Mouse (Mus musculus) cortical plate, adult 2 months (tissue): ENCODE measurements at regions not wholly inside any gene's neighbourhood (a gene's known extent, or its start where the extent isn't known, plus 50 kb on each side); places are given as distances from the start of the nearest gene placed in this dataset.
"Not testable (repeated sequence)": the region's sequence is repeated elsewhere in the genome, so short reads cannot be mapped to it uniquely, and the experiment has no call there.

Experiments used
- H3K27ac ChIP-seq: fragments of 200-500 bp; 2 replicates; pipeline ENCODE4 v1.5.1; 2012; ENCODE audit warnings: low read length, control low read depth, inconsistent platforms; ENCODE audit not compliant: insufficient read depth
- H3K4me1 ChIP-seq: fragments of 200-500 bp; 2 replicates; pipeline ENCODE4 v1.6.1; 2011; ENCODE audit warnings: low read length; ENCODE audit not compliant: control insufficient read depth, insufficient read depth
- H3K4me3 ChIP-seq: fragments of 200-500 bp; 2 replicates; pipeline ENCODE4 v1.5.1; 2011; ENCODE audit warnings: mild to moderate bottlenecking, low read length, control low read depth; ENCODE audit not compliant: insufficient read depth
- CTCF ChIP-seq: fragments of 200-500 bp; IDR thresholded peaks from 2 replicates; pipeline ENCODE4 v1.5.1; 2011; ENCODE audit warnings: mild to moderate bottlenecking, control low read depth, low read length; ENCODE audit not compliant: insufficient read depth; ENCODE audit errors: extremely low read depth
- POLR2A ChIP-seq: fragments of 200-500 bp; IDR thresholded peaks from 2 replicates; pipeline ENCODE4 v1.6.1; 2011; ENCODE audit warnings: mild to moderate bottlenecking, low read length, control low read depth; ENCODE audit not compliant: insufficient read depth; ENCODE audit errors: extremely low read depth

DNA sequence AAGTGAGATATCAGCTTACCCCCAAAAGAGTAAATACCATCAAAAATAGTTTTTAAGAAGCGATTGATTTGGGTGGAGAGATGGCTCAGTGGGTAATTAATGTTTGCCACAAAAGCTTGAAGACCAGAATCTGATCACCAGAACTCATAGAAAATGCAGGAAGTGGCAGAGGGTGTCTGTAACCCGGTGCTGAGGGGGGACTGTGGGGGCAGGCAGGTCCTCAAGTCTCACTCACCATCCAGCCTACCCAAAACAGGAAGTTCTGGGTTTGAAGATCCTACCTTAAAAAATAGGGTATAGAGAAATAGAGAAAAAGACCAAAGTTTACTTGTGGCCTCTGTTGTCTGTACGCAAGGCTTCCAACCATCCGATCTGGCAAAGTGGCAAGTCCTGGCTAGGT, 190.3 kb upstream of the Plcz1 start:
- H3K4me3 ChIP-seq: no peak overlapping the region
- no peak overlapping the region for H3K27ac ChIP-seq
- no peaks in the 10 kb centered on the region for H3K4me1 ChIP-seq
- TF ChIP-seq CTCF: no peak

- Histone ChIP-seq H3K27ac (no peak overlapping the region), H3K4me3 (no peak overlapping the region), H3K4me1 (no peaks in the 10 kb centered on the region)
- no peak for TF ChIP-seq POLR2A
- TF ChIP-seq CTCF: no peak
Observed at GRCm38 (mm10) chr6:140229295-140229694, 188.0 kb upstream of the Plcz1 start.

DNA sequence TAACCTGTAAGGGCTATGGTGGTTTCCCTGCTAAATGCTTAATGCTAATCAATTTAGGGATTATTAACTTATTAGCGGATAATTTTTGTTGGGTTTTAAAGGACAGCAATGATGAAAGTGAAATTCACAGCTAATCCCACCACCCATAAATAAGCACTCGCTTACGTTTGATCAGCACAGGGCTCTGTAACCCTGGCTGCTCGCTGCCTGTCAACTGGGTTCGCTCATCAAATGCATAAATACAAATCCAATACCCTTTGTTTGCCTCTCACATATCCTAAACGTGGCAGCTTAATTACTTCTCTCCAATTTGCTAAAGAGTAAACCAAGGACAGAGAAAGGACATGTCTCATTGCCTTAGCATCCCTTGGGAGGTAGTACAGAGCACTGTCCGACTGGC, 187.5 kb upstream of the Plcz1 start:
- TF ChIP-seq POLR2A (no peak), CTCF (no peak)
- H3K27ac ChIP-seq: no peak overlapping the region
- no peak overlapping the region for H3K4me3 ChIP-seq

GRCm38 (mm10) chr6:140222534-140223324, 181.5 kb upstream of the Plcz1 start:
- Histone ChIP-seq H3K4me3 (no peak overlapping the region), H3K27ac (no peak overlapping the region; the same call in 1 of the 2 replicates), H3K4me1 (peaks cover 2% of the 10 kb centered on the region)
- TF ChIP-seq POLR2A (no peak), CTCF (no peak)

More for the DNA sequence above, 187.5 kb upstream of the Plcz1 start:
- H3K4me1 ChIP-seq: no peaks in the 10 kb centered on the region

- peaks cover 2% of the 10 kb centered on the region for H3K4me1 ChIP-seq
- H3K27ac ChIP-seq: no peak overlapping the region
- H3K4me3 ChIP-seq: no peak overlapping the region
- TF ChIP-seq POLR2A (no peak), CTCF (no peak)
Observed at GRCm38 (mm10) chr6:140221653-140222272, 180.5 kb upstream of the Plcz1 start.

DNA sequence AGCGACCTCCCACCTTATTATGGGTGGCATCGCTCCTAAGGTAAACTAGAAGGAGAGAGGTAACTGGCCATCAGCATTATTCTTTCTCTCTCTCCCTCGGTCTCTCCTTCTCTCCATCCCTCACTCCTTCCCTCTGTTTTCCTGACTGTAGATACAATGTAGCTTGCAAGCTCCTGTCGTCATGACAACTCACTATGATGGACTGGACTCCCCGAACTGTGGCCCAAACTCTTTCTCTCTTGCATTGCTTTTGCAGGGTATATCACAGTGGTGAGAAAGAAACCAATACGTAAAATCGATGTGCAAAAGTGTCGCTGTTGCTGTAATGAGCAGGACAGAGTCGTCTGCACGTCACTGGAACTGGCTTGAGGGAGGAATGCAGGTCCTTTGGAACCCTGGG, 177.5 kb upstream of the Plcz1 start:
- no peak overlapping the region for H3K4me3 ChIP-seq
- no peak for TF ChIP-seq POLR2A

GRCm38 (mm10) chr6:140212403-140212802, 171.1 kb upstream of the Plcz1 start:
- no peak overlapping the region for H3K27ac ChIP-seq
- H3K4me1 ChIP-seq: peaks cover 1% of the 10 kb centered on the region
- H3K4me3 ChIP-seq: no peak overlapping the region
- TF ChIP-seq POLR2A (no peak), CTCF (no peak)

More for the DNA sequence above, 177.5 kb upstream of the Plcz1 start:
- Histone ChIP-seq H3K4me1 (peaks cover 2% of the 10 kb centered on the region), H3K27ac (no peak overlapping the region)

GRCm38 (mm10) chr6:140210141-140210540, 168.9 kb upstream of the Plcz1 start:
- Histone ChIP-seq H3K4me3 (no peak overlapping the region), H3K4me1 (peaks cover 1% of the 10 kb centered on the region), H3K27ac (no peak overlapping the region)
- TF ChIP-seq POLR2A (no peak), CTCF (no peak)

GRCm38 (mm10) chr6:140209083-140209482, 167.8 kb upstream of the Plcz1 start:
- Histone ChIP-seq H3K27ac (no peak overlapping the region), H3K4me3 (no peak overlapping the region), H3K4me1 (peaks cover 1% of the 10 kb centered on the region)
- TF ChIP-seq CTCF (no peak), POLR2A (no peak)

- TF ChIP-seq POLR2A (no peak), CTCF (no peak)
- Histone ChIP-seq H3K27ac (no peak overlapping the region), H3K4me1 (peaks cover 1% of the 10 kb centered on the region), H3K4me3 (no peak overlapping the region)
Observed at GRCm38 (mm10) chr6:140208375-140208774, 167.1 kb upstream of the Plcz1 start.

DNA sequence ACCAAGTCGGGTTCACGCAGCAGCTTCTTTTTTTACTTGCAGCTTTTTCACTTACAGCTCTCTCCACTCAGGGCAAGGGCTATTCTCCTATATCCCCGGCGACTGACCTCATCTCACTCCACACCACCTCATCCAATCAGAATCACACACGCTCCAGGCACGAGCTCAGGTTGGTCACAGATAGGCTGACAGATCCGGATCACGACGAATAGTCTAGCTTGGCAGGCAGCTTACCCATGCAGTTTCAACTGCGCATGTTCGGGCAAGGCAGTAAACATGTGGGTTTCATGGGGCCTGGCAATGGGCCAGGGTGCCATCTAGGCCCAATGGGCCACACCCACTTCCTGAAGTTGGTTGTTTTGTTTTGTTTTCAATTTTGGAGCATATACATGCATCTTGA, 165.4 kb upstream of the Plcz1 start:
- not testable (repeated sequence) for H3K4me1 ChIP-seq, H3K27ac ChIP-seq, H3K4me3 ChIP-seq
